Mouse (Mus musculus) heart, embryonic 14.5 days (tissue): Measurements from ENCODE around the gene Map2k3. TPM values are rescaled to one million over a fixed set of nuclear protein-coding genes. Genes with fewer than 3 reads are reported as not detected.

ENCODE experiments used
- ATAC-seq: fragments of 200-750 bp; cut with Nextera tagmentation; 2 replicates; pipeline ENCODE4 v1.8.0; 2017; ENCODE audit warnings: low read depth, moderate TSS enrichment; ENCODE audit not compliant: insufficient number of reproducible peaks, insufficient read depth, low FRiP score
- H3K27ac ChIP-seq, 2 experiments: fragments of 200-500 bp in 1 of 2; fragments of 300-500 bp in 1 of 2; sonication (generic) in 1 of 2; replicated peaks in 1 of 2; 2 replicates each; pipeline ENCODE4 v1.5.1; 2012 to 2014; ENCODE audit warnings: low read depth in 2 of 2, low read length in 2 of 2, control low read depth in 1 of 2, mild to moderate bottlenecking in 1 of 2, mixed read lengths in 1 of 2; ENCODE audit not compliant: control insufficient read depth in 1 of 2, insufficient read depth in 1 of 2
- H3K27me3 ChIP-seq: fragments of 300-500 bp; sonication (generic); 2 replicates; pipeline ENCODE4 v1.6.1; 2014; ENCODE audit warnings: mild to moderate bottlenecking, low read length, control low read depth; ENCODE audit not compliant: control insufficient read depth, insufficient read depth
- H3K36me3 ChIP-seq: fragments of 300-500 bp; sonication (generic); 2 replicates; pipeline ENCODE4 v1.6.1; 2014; ENCODE audit warnings: mild to moderate bottlenecking, control low read depth, low read length, mixed read lengths; ENCODE audit not compliant: control insufficient read depth, insufficient read depth
- H3K4me1 ChIP-seq, 2 experiments: fragments of 200-500 bp in 1 of 2; fragments of 300-500 bp in 1 of 2; sonication (generic) in 1 of 2; 2 replicates each; pipeline ENCODE4 v1.6.1; 2012 to 2014; ENCODE audit warnings: low read length in 2 of 2, control low read depth in 1 of 2, mixed read lengths in 1 of 2; ENCODE audit not compliant: control insufficient read depth in 2 of 2, insufficient read depth in 2 of 2
- H3K4me2 ChIP-seq: fragments of 300-500 bp; sonication (generic); 2 replicates; pipeline ENCODE4 v1.6.1; 2014; ENCODE audit warnings: mild to moderate bottlenecking, low read length
- H3K4me3 ChIP-seq, 2 experiments: fragments of 200-500 bp in 1 of 2; fragments of 300-500 bp in 1 of 2; sonication (generic) in 1 of 2; 2 replicates each; pipeline ENCODE4 v1.5.1; 2012 to 2014; ENCODE audit warnings: low read length in 2 of 2, mild to moderate bottlenecking in 2 of 2, control low read depth in 1 of 2, low read depth in 1 of 2, moderate library complexity in 1 of 2; ENCODE audit not compliant: control insufficient read depth in 1 of 2, insufficient read depth in 1 of 2
- H3K9ac ChIP-seq: fragments of 300-500 bp; sonication (generic); 2 replicates; pipeline ENCODE4 v1.6.1; 2014; ENCODE audit warnings: mild to moderate bottlenecking, low read length
- H3K9me3 ChIP-seq: fragments of 300-500 bp; sonication (generic); 2 replicates; pipeline ENCODE4 v1.6.1; 2016; ENCODE audit warnings: low read length, control low read depth; ENCODE audit not compliant: control insufficient read depth
- WGBS: fragments of 180-500 bp; shearing (Covaris S2); extraction: QIAGEN DNeasy Blood & Tissue Kit; methylation state at CpG from one replicate; pipeline ENCODE4 v1.1.7; 2014; 5-methylcytosine and 5-hydroxymethylcytosine counted together
- polyA plus RNA-seq: library from polyadenylated mRNA; unstranded; fragments of >200 nt; fragmentation: Nextera tagmentation; extraction: Ambion mirVana; gene quantifications from 2 replicates; pipeline ENCODE4 v1.2.1, GENCODE M21; 2014

Map2k3 gene
- polyA plus RNA-seq, 1 experiment from 2014 or later, result 59.2 TPM

DNA sequence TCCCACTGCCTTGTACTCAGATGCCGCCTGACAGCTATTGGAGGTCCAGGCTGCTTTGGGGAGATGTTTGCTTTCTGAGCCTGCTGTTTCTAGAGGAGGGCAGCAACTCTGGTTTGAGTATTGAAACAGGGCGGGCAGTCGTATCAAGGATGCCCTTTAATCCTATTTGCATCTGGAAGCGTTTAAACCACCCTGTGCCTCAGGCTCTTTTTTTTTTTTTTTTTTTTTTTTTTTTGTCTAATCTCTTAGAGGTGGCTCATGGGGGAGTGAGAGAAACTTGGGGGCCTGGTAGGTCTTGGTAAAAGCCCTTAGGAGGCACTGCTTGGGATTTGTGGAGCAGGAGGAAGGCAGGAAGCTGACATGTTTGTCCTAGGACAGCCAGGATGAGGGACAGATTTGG lies 13.2 kb downstream of the Map2k3 start:
- Histone ChIP-seq H3K9ac (no peak overlapping the region), H3K4me2 (no peak overlapping the region), H3K27me3 (no peaks in the 10 kb centered on the region), H3K36me3 (peaks cover 81% of the 10 kb centered on the region), H3K9me3 (no peaks in the 10 kb centered on the region), H3K27ac (no peak overlapping the region), H3K4me1 (peaks cover 20 to 25% of the 10 kb centered on the region in 2 experiments), H3K4me3 (no peak overlapping the region)
- ATAC-seq, result no peak
- WGBS, result 81% methylated on average over 4 of the region's 4 CpGs

DNA sequence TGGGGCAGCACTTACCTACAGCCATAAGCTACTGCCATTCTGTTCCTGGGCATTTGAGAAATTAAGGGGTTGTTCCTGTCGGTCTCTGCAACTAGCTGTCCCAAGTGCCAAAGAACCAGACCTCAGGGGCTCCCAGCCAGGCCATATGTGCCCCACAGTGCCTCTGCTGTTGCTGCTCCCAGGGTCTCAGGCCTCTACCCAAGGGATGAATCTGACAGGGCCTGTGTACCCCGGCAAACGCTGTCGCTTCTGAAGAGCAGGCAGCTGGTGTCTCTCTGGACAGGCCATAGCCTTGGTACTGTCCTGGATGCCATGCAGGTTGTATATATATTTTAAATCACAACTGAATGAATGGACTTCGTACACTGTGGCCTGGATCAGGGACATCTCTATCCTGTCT lies 20.1 kb downstream of the Map2k3 start:
- Histone ChIP-seq H3K4me3 (no peak overlapping the region), H3K27me3 (no peaks in the 10 kb centered on the region), H3K9me3 (no peaks in the 10 kb centered on the region), H3K27ac (no peak overlapping the region), H3K4me2 (no peak overlapping the region), H3K9ac (no peak overlapping the region), H3K36me3 (peaks cover 62% of the 10 kb centered on the region), H3K4me1 (peaks cover 8 to 12% of the 10 kb centered on the region in 2 experiments)
- WGBS, result 92% methylated on average over 5 of the region's 5 CpGs
- ATAC-seq, result no peak

DNA sequence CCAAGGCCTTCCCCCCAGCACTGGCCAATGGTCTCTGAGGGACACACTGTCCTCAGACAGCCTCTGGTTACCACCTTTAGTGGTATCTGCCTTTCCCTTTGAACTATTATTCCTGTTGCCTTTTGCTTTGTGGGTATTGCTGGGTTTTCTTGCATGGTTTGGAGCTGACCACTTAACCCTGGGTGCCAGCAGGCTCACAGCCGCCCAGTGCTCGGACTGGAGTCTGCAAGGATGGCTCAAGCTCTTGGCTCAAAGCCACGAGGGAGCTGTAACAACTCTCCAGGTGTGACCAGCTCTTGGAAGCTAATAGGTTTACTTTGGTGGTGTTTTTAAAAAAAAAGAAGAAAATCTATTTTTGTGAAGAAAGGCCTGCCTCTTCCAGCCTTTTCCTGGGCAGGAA lies 20.5 kb downstream of the Map2k3 start:
- Histone ChIP-seq H3K9ac (no peak overlapping the region), H3K27me3 (no peaks in the 10 kb centered on the region), H3K27ac (no peak overlapping the region), H3K4me2 (no peak overlapping the region), H3K9me3 (no peaks in the 10 kb centered on the region), H3K36me3 (peaks cover 57% of the 10 kb centered on the region), H3K4me3 (no peak overlapping the region), H3K4me1 (peaks cover 8 to 12% of the 10 kb centered on the region in 2 experiments)
- no peak for ATAC-seq
- 94% methylated on average over 3 of the region's 3 CpGs for WGBS

- Histone ChIP-seq H3K27me3 (no peaks in the 10 kb centered on the region), H3K27ac (no peak overlapping the region), H3K4me3 (no peak overlapping the region), H3K4me2 (no peak overlapping the region), H3K9me3 (no peaks in the 10 kb centered on the region), H3K4me1 (peaks cover 8 to 12% of the 10 kb centered on the region in 2 experiments), H3K36me3 (peaks cover 51% of the 10 kb centered on the region), H3K9ac (no peak overlapping the region)
- ATAC-seq, result no peak
- 89% methylated on average over 6 of the region's 6 CpGs for WGBS
Observed at GRCm38 (mm10) chr11:60952986-60953385, 21.2 kb downstream of the Map2k3 start.

DNA sequence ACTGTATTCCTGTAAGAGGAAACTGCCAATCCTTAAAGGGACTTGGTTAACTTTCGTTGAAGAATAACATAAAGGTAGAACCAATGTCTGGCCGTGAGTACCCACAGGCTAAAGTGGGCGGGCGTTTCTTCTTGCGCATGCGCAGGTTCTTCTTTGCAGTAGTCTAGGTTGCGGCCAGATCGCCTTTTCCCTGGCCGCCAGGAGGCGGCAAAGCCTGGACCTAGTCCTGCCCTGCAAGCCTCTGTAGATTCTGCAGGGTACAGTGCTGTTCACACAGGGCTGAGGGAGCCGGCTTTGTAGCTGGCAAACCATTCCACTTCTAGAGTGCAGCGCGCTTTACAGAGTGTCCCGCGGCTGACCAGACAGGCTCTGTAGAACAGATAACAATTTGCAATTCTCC lies 22.0 kb downstream of the Map2k3 start:
- Histone ChIP-seq H3K4me3 (no peak overlapping the region), H3K4me2 (peak overlapping the region; percentile 46)

DNA sequence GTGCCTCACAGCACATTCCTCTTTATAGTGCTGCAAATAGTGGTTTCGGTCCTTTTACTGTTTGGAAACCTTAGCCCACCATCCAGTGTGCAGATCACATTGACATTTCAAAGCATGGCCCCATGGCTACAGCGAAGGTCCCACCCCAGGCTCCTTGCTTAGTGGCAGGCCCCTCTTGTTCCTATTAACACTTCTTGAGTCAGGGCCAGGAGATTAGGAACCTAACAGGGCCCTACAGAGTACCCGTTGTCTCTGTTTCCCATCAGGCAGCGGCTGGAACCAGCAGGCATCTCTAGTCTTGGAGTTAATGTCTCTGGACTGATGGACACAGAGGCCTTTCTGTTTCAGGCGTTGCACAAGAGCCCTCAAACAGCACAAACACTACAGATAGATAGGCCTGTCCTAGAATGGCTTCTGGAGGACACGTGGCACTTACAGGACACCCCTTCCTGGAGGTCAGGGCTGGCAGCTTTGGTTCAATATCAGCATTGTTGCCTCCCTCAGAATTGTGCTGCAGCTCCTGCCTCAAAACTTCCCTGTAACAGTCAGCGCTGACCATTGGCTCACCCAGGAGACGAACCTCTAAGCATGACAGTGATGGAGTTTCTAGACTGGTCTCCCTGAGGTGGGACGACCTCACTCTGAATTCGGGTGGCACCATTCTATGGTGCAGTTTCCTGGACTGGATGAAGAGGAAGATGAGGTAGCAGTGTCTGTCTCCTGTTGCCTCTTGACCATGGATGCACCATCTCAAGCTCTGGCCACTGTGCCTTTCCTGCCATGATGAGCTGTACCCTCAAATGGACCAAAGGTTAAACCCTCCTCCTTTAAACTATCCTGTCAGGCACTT lies 22.6 kb downstream of the Map2k3 start:
- peaks cover 36% of the 10 kb centered on the region for H3K36me3 ChIP-seq
- H3K4me3 ChIP-seq, result no peak overlapping the region
- no peaks in the 10 kb centered on the region for H3K27me3 ChIP-seq
- no peaks in the 10 kb centered on the region for H3K9me3 ChIP-seq
- peaks cover 8 to 12% of the 10 kb centered on the region in 2 experiments for H3K4me1 ChIP-seq
- no peak for ATAC-seq
- H3K9ac ChIP-seq, result no peak overlapping the region; the same call in 1 of the 2 replicates
- H3K27ac ChIP-seq, result 0 out of 4 replicates have a peak overlapping the region, but pooled peaks of 1 of the 2 experiments have one; percentile 26
- H3K4me2 ChIP-seq, result peak overlapping the region; percentile 46
- 52% methylated on average over 10 of the region's 10 CpGs for WGBS

More for the DNA sequence above, 22.0 kb downstream of the Map2k3 start:
- Histone ChIP-seq H3K4me1 (peaks cover 8 to 12% of the 10 kb centered on the region in 2 experiments), H3K9ac (no peak overlapping the region; the same call in 1 of the 2 replicates), H3K36me3 (peaks cover 43% of the 10 kb centered on the region), H3K27ac (0 out of 4 replicates have a peak overlapping the region, but pooled peaks of 1 of the 2 experiments have one; percentile 26), H3K27me3 (no peaks in the 10 kb centered on the region), H3K9me3 (no peaks in the 10 kb centered on the region)
- WGBS, result 4% methylated on average over 15 of the region's 15 CpGs
- ATAC-seq, result peak; percentile 87

DNA sequence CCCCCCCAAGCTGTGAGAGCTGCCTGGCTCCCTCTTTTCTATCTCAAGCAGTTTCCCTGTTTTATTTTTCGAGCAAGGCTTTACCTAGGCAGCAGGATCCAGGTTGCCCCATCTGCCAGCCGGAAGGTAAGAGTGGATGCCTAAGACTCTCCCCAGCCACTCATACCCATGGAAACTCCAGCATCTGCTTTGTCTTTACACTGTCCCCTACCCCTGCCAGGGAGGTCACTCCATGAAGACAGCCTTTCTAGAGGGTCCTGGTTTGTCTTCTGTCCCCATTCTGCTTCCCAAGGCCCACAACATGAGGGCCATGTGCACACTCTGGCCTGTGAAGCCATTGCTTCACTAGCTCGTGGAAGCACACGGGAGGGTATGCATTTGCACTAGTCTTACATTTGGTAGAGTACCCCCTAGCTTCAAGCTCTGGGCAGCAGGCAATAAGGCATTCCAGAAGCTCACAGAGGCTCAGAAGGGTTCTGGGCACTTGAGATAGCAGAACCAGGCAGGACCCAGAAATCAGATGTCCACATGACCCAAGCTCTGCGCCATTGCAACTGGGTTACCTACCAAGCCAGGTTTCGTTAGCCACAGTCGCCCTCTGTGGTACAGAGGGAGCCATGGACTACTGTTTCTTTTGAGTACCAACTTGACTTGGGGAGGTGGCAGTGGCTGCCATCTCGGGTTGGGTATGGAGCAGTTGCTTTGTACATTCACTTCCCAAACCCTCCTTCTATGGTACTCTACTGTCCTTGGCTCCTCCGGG lies 24.0 kb downstream of the Map2k3 start:
- WGBS, result 81% methylated on average over 9 of the region's 9 CpGs
- Histone ChIP-seq H3K36me3 (peaks cover 23% of the 10 kb centered on the region), H3K9me3 (no peaks in the 10 kb centered on the region), H3K27ac (no peak overlapping the region), H3K27me3 (no peaks in the 10 kb centered on the region), H3K4me2 (no peak overlapping the region), H3K9ac (no peak overlapping the region), H3K4me1 (peaks cover 8 to 12% of the 10 kb centered on the region in 2 experiments), H3K4me3 (no peak overlapping the region)
- no peak for ATAC-seq
